In the genomic region with DNA sequence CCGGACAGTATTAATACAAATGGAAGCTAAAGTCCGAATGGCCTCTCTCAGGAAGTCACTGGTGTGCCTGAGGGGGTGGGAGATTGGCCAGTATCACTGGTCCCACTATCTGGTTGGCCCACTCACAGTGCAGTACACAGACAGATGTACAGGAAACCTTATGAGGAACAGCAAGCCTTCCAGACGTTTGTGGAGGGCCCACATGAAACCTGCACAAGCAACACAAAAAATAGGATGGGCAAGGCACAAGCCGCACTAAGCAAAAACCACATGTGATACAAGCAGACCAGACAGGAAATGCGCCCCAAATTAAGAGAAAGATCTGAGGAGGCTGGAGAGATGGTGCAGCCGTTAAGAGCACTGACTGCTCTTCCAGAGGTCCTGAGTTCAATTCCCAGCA, we compare ENCODE assay signal across 13 mouse cellular contexts. TPM values are rescaled to one million over a fixed set of nuclear protein-coding genes. Genes with fewer than 3 reads are reported as not detected.
DNase-seq lines count a peak whose midpoint lies in the region; ATAC-seq lines count a peak whose summit lies in the region.
"Had no signal": no experiment of that assay in that cellular context is flagged by ENCODE, and none has a peak within 500 bp of the region (broad histone marks: within the 10 kb centered on the region; RNA-seq: fewer than 3 reads in every experiment).

No protein-coding gene starts in this region.

- no peaks in the 10 kb centered on the region for H3K27me3 ChIP-seq in hindbrain, embryonic 12.5 days
- H3K27me3 ChIP-seq in hindbrain, embryonic 16.5 days (replicated peaks; ENCODE audit: control insufficient read depth, insufficient read depth, low read length): no peaks in the 10 kb centered on the region
- no peaks in the 10 kb centered on the region for H3K27me3 ChIP-seq in liver, embryonic 12.5 days (replicated peaks)
- H3K27me3 ChIP-seq: limb, embryonic 12.5 days had no signal

- no peaks in the 10 kb centered on the region for H3K9me3 ChIP-seq in hindbrain, embryonic 12.5 days (replicated peaks)
- no peaks in the 10 kb centered on the region for H3K9me3 ChIP-seq in hindbrain, embryonic 16.5 days (ENCODE audit: control insufficient read depth, low read length)
- H3K9me3 ChIP-seq in liver, embryonic 12.5 days (replicated peaks): no peaks in the 10 kb centered on the region
- H3K9me3 ChIP-seq: limb, embryonic 12.5 days had no signal

- 71% methylated on average over 6 of the region's 6 CpGs for WGBS in hindbrain, embryonic 12.5 days
- WGBS in hindbrain, embryonic 16.5 days: 63% methylated on average over 6 of the region's 6 CpGs
- WGBS in liver, embryonic 12.5 days (ENCODE audit: insufficient replicate concordance): 20% methylated on average over 6 of the region's 6 CpGs

- H3K4me3 ChIP-seq in hindbrain, embryonic 12.5 days: no peak overlapping the region
- no peak overlapping the region for H3K4me3 ChIP-seq in hindbrain, embryonic 16.5 days (ENCODE audit: low read length)
- H3K4me3 ChIP-seq in liver, embryonic 12.5 days: peak overlapping the region; percentile 16
- H3K4me3 ChIP-seq: limb, embryonic 12.5 days had no signal

- H3K9ac ChIP-seq in hindbrain, embryonic 12.5 days: no peak overlapping the region
- no peak overlapping the region for H3K9ac ChIP-seq in hindbrain, embryonic 16.5 days (ENCODE audit: low read depth, low read length)
- H3K9ac ChIP-seq in liver, embryonic 12.5 days: peak overlapping the region; percentile 48
- H3K9ac ChIP-seq: limb, embryonic 12.5 days had no signal

- peak overlapping the region; percentile 68 for H3K27ac ChIP-seq in hindbrain, embryonic 12.5 days
- no peak overlapping the region for H3K27ac ChIP-seq in hindbrain, embryonic 16.5 days (ENCODE audit: low read depth, low read length)
- peak overlapping the region; percentile 55 for H3K27ac ChIP-seq in liver, embryonic 12.5 days
- H3K27ac ChIP-seq: limb, embryonic 12.5 days had no signal

- no peak for ATAC-seq in hindbrain, embryonic 12.5 days (ENCODE audit: low FRiP score)
- ATAC-seq in hindbrain, embryonic 16.5 days: no peak
- ATAC-seq in activated CD4-positive, CD25-positive, alpha-beta regulatory T cell, adult 4 months: peak; percentile 37
- ATAC-seq in liver, embryonic 12.5 days: no peak

- peaks cover 30% of the 10 kb centered on the region for H3K4me1 ChIP-seq in hindbrain, embryonic 12.5 days
- peaks cover 11% of the 10 kb centered on the region for H3K4me1 ChIP-seq in hindbrain, embryonic 16.5 days (ENCODE audit: control insufficient read depth, insufficient read depth, low read depth, low read length)
- H3K4me1 ChIP-seq in liver, embryonic 12.5 days: peaks cover 85% of the 10 kb centered on the region

- DNase-seq in 416B (ENCODE audit: low read depth): peak; percentile 89
- DNase-seq in ovary, postnatal 14 days (ENCODE audit: low spot score): no peak
- no peak for DNase-seq in right cerebral cortex, adult 18-20 months
- DNase-seq in frontal cortex, adult 2 months (ENCODE audit: extremely low spot score in 1 of 2, low spot score in 1 of 2): no peak
- DNase-seq: heart, postnatal 36 days had no signal

- no peaks in the 10 kb centered on the region for H3K36me3 ChIP-seq in hindbrain, embryonic 12.5 days
- H3K36me3 ChIP-seq in hindbrain, embryonic 16.5 days (ENCODE audit: control insufficient read depth, insufficient read depth, low read length): no peaks in the 10 kb centered on the region
- peaks cover 35% of the 10 kb centered on the region for H3K36me3 ChIP-seq in liver, embryonic 12.5 days

- H3K4me2 ChIP-seq in hindbrain, embryonic 12.5 days (replicated peaks): peak overlapping the region; percentile 15; the same call in 1 of the 2 replicates
- no peak overlapping the region for H3K4me2 ChIP-seq in hindbrain, embryonic 16.5 days (ENCODE audit: low read length)
- peak overlapping the region; percentile 46 for H3K4me2 ChIP-seq in liver, embryonic 12.5 days
- H3K4me2 ChIP-seq: limb, embryonic 12.5 days had no signal

RNA-seq across cellular contexts. Expression of gene Golm1, which starts 3.4 kb away (rescaled TPM):
- polyA plus RNA-seq in hindbrain, embryonic 12.5 days (2016; fragmentation: Nextera tagmentation; extraction: Ambion mirVana): 91.3 and 93.3 TPM in 2 replicates
- polyA plus RNA-seq in hindbrain, embryonic 16.5 days (2015; fragmentation: Nextera tagmentation; extraction: Ambion mirVana): 21.0 and 26.0 TPM in 2 replicates
- polyA plus RNA-seq in activated CD4-positive, CD25-positive, alpha-beta regulatory T cell, adult 4 months (2017; shearing (Covaris generic)): 10 to 100 TPM; 36.1 to 40.9 TPM
- polyA plus RNA-seq in liver, embryonic 12.5 days (2016; fragmentation: Nextera tagmentation; extraction: Ambion mirVana): 63.8 and 64.2 TPM in 2 replicates
- 13.6 and 14.9 TPM in 2 replicates for polyA plus RNA-seq in frontal cortex, adult 2 months (2012; rRNA removed)

RNA-seq across cellular contexts. Expression of gene 4921517D22Rik, which starts 21.7 kb away (rescaled TPM):
- not detected in 2 replicates for polyA plus RNA-seq in hindbrain, embryonic 12.5 days (2016; fragmentation: Nextera tagmentation; extraction: Ambion mirVana)
- polyA plus RNA-seq in hindbrain, embryonic 16.5 days (2015; fragmentation: Nextera tagmentation; extraction: Ambion mirVana): not detected in 2 replicates
- polyA plus RNA-seq in activated CD4-positive, CD25-positive, alpha-beta regulatory T cell, adult 4 months (2017; shearing (Covaris generic)): under 1 TPM in 1 of 2 experiments, not detected in 1; 0.48 TPM
- not detected in 2 replicates for polyA plus RNA-seq in liver, embryonic 12.5 days (2016; fragmentation: Nextera tagmentation; extraction: Ambion mirVana)
- polyA plus RNA-seq in frontal cortex, adult 2 months (2012; rRNA removed): not detected in 2 replicates
- polyA plus RNA-seq: embryonic facial prominence, embryonic 14.5 days; large intestine, adult 2 months; limb, embryonic 12.5 days; stomach, embryonic 16.5 days had no signal

RNA-seq across cellular contexts. Expression of gene Spata31d1a, which starts 37.9 kb away (rescaled TPM):
- 0.04 TPM in 1 of 2 replicates, not detected in the other for polyA plus RNA-seq in hindbrain, embryonic 12.5 days (2016; fragmentation: Nextera tagmentation; extraction: Ambion mirVana)
- polyA plus RNA-seq in hindbrain, embryonic 16.5 days (2015; fragmentation: Nextera tagmentation; extraction: Ambion mirVana): 0.12 TPM in 1 of 2 replicates, not detected in the other
- not detected for polyA plus RNA-seq in activated CD4-positive, CD25-positive, alpha-beta regulatory T cell, adult 4 months (2017; shearing (Covaris generic))
- 0.05 TPM in 1 of 2 replicates, not detected in the other for polyA plus RNA-seq in liver, embryonic 12.5 days (2016; fragmentation: Nextera tagmentation; extraction: Ambion mirVana)
- polyA plus RNA-seq in frontal cortex, adult 2 months (2012; rRNA removed): 0.02 and 0.14 TPM in 2 replicates
- polyA plus RNA-seq: large intestine, adult 2 months; limb, embryonic 12.5 days; stomach, embryonic 16.5 days had no signal

RNA-seq across cellular contexts. Expression of gene Spata31d1b, which starts 39.8 kb away (rescaled TPM):
- polyA plus RNA-seq in hindbrain, embryonic 12.5 days (2016; fragmentation: Nextera tagmentation; extraction: Ambion mirVana): not detected in 2 replicates
- polyA plus RNA-seq in hindbrain, embryonic 16.5 days (2015; fragmentation: Nextera tagmentation; extraction: Ambion mirVana): 0.04 TPM in 1 of 2 replicates, not detected in the other
- polyA plus RNA-seq in activated CD4-positive, CD25-positive, alpha-beta regulatory T cell, adult 4 months (2017; shearing (Covaris generic)): not detected
- polyA plus RNA-seq in liver, embryonic 12.5 days (2016; fragmentation: Nextera tagmentation; extraction: Ambion mirVana): not detected in 2 replicates
- polyA plus RNA-seq in frontal cortex, adult 2 months (2012; rRNA removed): 0.02 TPM in 1 of 2 replicates, not detected in the other
- polyA plus RNA-seq: large intestine, adult 2 months; limb, embryonic 12.5 days; stomach, embryonic 16.5 days had no signal

RNA-seq across cellular contexts. Expression of gene Spata31d1d, which starts 59.3 kb away (rescaled TPM):
- polyA plus RNA-seq in hindbrain, embryonic 12.5 days (2016; fragmentation: Nextera tagmentation; extraction: Ambion mirVana): not detected in 2 replicates
- polyA plus RNA-seq in hindbrain, embryonic 16.5 days (2015; fragmentation: Nextera tagmentation; extraction: Ambion mirVana): not detected in 2 replicates
- polyA plus RNA-seq in activated CD4-positive, CD25-positive, alpha-beta regulatory T cell, adult 4 months (2017; shearing (Covaris generic)): not detected
- polyA plus RNA-seq in liver, embryonic 12.5 days (2016; fragmentation: Nextera tagmentation; extraction: Ambion mirVana): not detected in 2 replicates
- polyA plus RNA-seq in frontal cortex, adult 2 months (2012; rRNA removed): 0.04 and 0.08 TPM in 2 replicates
- polyA plus RNA-seq: embryonic facial prominence, embryonic 14.5 days; large intestine, adult 2 months; limb, embryonic 12.5 days; stomach, embryonic 16.5 days had no signal
